Mouse (Mus musculus): ENCODE results near the gene Phlda1. TPM values are rescaled to one million over a fixed set of nuclear protein-coding genes. Genes with fewer than 3 reads are reported as not detected.

Gene Phlda1
- polyA plus RNA-seq (2014; fragmentation: Nextera tagmentation; extraction: Ambion mirVana): 58.0 and 87.7 TPM in 2 replicates

DNA sequence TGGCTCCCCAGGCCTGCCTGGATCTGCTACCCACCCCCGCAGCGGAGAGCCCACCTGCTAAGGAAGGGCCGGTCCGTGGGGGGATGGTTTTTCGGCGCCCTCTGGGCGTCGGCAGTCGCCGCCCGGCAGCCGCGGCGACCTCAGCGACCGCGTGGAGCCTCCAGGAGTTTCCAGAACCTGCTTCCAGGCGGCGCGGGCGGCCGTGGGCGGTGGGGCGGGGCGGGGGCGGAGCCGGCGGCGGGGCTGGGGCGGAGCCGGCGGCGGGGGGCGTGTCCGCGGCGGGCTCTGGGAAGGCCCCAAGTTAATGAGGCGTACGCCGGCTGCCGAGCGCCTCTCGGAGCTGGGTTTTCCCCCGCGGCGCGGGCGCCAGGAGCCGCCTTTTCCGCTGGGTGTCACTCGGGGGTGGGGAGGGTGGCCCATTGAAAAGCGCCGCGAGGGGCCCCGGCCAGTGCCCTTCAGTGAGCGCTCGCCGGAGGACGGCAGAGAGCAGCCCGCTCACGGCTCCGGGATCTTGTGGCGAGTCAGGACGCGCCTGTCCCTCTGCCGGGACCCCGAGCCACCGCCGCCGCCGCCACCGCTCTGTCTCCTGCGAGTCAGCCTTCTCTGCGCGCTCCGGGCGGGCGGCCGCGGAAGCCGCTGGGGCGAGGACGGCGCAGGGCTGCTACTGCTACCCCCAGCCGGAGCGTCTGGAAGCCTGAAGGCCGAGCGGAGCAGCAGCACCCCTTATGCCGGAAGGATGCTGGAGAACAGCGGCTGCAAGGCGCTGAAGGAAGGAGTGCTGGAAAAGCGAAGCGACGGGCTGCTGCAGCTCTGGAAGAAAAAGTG, at the start of gene Phlda1:
TSS of gene Phlda1 (plus strand) at position 186 of the 825 bp plus-strand sequence.
- Histone ChIP-seq H3K4me1 (ENCODE audit: control insufficient read depth, insufficient read depth, low read length) (peaks cover 5% of the 10 kb centered on the region; the same call in 1 of the 2 replicates), H3K9ac (replicated peaks; ENCODE audit: low read depth, low read length) (peak within 1 kb of the TSS; percentile 93), H3K36me3 (ENCODE audit: control insufficient read depth, insufficient read depth, low read length) (no peaks in the 10 kb centered on the region), H3K4me3 (ENCODE audit: low read depth, low read length) (peak within 1 kb of the TSS; percentile 62), H3K9me3 (ENCODE audit: control insufficient read depth, low read length) (no peaks in the 10 kb centered on the region), H3K4me2 (ENCODE audit: low read depth, low read length) (peak within 1 kb of the TSS; percentile 85), H3K27ac (ENCODE audit: low read depth, low read length) (peak within 1 kb of the TSS; percentile 92), H3K27me3 (ENCODE audit: control insufficient read depth, insufficient read depth, low read length) (no peaks in the 10 kb centered on the region)
- WGBS: under 1% methylated on average over 62 of the region's 94 CpGs
- peak; percentile 90 for ATAC-seq (ENCODE audit: low read depth)

GRCm38 (mm10) chr10:111458088-111458487, 48.0 kb upstream of the Phlda1 start:
- Histone ChIP-seq H3K36me3 (ENCODE audit: control insufficient read depth, insufficient read depth, low read length) (no peaks in the 10 kb centered on the region), H3K9ac (replicated peaks; ENCODE audit: low read depth, low read length) (no peak overlapping the region), H3K4me1 (ENCODE audit: control insufficient read depth, insufficient read depth, low read length) (0 out of 2 replicates have a peak, but pooled peaks cover 3% of the 10 kb centered on the region), H3K4me3 (ENCODE audit: low read depth, low read length) (no peak overlapping the region), H3K9me3 (ENCODE audit: control insufficient read depth, low read length) (no peaks in the 10 kb centered on the region), H3K27ac (ENCODE audit: low read depth, low read length) (no peak overlapping the region), H3K27me3 (ENCODE audit: control insufficient read depth, insufficient read depth, low read length) (no peaks in the 10 kb centered on the region), H3K4me2 (ENCODE audit: low read depth, low read length) (no peak overlapping the region)
- 68% methylated on average over 7 of the region's 7 CpGs for WGBS
- no peak for ATAC-seq (ENCODE audit: low read depth)

DNA sequence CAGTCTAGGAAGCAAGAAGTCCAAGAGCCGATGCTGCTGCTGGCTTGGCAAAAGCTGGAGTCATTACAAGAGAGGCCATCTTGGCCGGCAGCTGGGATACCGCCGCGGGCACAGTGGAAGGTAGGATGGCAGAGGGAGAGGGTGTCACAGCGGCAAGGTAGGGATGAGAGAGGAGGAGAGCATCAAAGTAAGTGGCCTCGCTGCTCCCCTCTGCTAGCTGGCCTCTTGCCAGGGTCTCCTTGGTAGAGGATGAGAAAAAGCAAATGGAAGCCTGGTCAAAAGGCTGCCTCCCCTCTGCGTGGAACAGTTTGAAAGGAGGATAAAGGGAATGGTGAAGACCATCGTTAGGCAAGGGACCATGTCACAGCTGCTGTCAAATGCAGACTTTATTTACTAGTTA, 47.0 kb upstream of the Phlda1 start:
- H3K4me3 ChIP-seq (ENCODE audit: low read depth, low read length): no peak overlapping the region
- 50% methylated on average over 9 of the region's 9 CpGs for WGBS
- H3K4me1 ChIP-seq (ENCODE audit: control insufficient read depth, insufficient read depth, low read length): 0 out of 2 replicates have a peak, but pooled peaks cover 3% of the 10 kb centered on the region
- no peak for ATAC-seq (ENCODE audit: low read depth)
- H3K9ac ChIP-seq (replicated peaks; ENCODE audit: low read depth, low read length): no peak overlapping the region
- no peak overlapping the region for H3K4me2 ChIP-seq (ENCODE audit: low read depth, low read length)
- no peaks in the 10 kb centered on the region for H3K36me3 ChIP-seq (ENCODE audit: control insufficient read depth, insufficient read depth, low read length)
- H3K27me3 ChIP-seq (ENCODE audit: control insufficient read depth, insufficient read depth, low read length): no peaks in the 10 kb centered on the region
- H3K27ac ChIP-seq (ENCODE audit: low read depth, low read length): no peak overlapping the region
- H3K9me3 ChIP-seq (ENCODE audit: control insufficient read depth, low read length): no peaks in the 10 kb centered on the region

DNA sequence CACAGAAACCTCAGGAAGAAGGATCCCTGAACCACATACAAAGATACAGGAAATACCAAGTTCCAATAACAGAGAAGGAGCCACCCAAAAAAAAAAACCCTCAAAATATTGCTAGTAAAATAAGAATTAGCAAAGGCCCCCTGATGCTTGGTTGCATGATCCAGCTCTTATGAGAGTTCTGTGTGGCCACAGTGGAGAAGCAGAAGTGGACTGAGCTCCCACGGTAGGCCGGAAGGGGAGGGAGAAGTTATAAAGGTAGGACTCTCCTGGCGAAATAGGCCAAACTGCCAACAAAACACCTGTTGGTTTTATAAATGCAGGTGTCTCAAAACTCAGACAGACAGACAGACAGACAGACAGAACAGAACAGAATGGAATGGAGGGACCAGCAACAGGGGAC, 46.2 kb upstream of the Phlda1 start:
- H3K9ac ChIP-seq (replicated peaks; ENCODE audit: low read depth, low read length): no peak overlapping the region
- H3K4me3 ChIP-seq (ENCODE audit: low read depth, low read length): no peak overlapping the region
- 70% methylated on average over 3 of the region's 3 CpGs for WGBS
- no peak overlapping the region for H3K4me2 ChIP-seq (ENCODE audit: low read depth, low read length)
- H3K27me3 ChIP-seq (ENCODE audit: control insufficient read depth, insufficient read depth, low read length): no peaks in the 10 kb centered on the region
- no peaks in the 10 kb centered on the region for H3K36me3 ChIP-seq (ENCODE audit: control insufficient read depth, insufficient read depth, low read length)
- 0 out of 2 replicates have a peak, but pooled peaks cover 3% of the 10 kb centered on the region for H3K4me1 ChIP-seq (ENCODE audit: control insufficient read depth, insufficient read depth, low read length)
- no peak for ATAC-seq (ENCODE audit: low read depth)
- H3K9me3 ChIP-seq (ENCODE audit: control insufficient read depth, low read length): no peaks in the 10 kb centered on the region
- no peak overlapping the region for H3K27ac ChIP-seq (ENCODE audit: low read depth, low read length)

GRCm38 (mm10) chr10:111460381-111460780, 45.7 kb upstream of the Phlda1 start:
- WGBS: 5% methylated on average over 4 of the region's 4 CpGs
- H3K4me1 ChIP-seq (ENCODE audit: control insufficient read depth, insufficient read depth, low read length): 0 out of 2 replicates have a peak, but pooled peaks cover 3% of the 10 kb centered on the region
- ATAC-seq (ENCODE audit: low read depth): no peak; the same call in 1 of the 2 replicates

GRCm38 (mm10) chr10:111464833-111465232, 41.3 kb upstream of the Phlda1 start:
- Histone ChIP-seq H3K27ac (ENCODE audit: low read depth, low read length) (no peak overlapping the region), H3K4me3 (ENCODE audit: low read depth, low read length) (no peak overlapping the region), H3K4me1 (ENCODE audit: control insufficient read depth, insufficient read depth, low read length) (no peaks in the 10 kb centered on the region), H3K4me2 (ENCODE audit: low read depth, low read length) (no peak overlapping the region), H3K36me3 (ENCODE audit: control insufficient read depth, insufficient read depth, low read length) (no peaks in the 10 kb centered on the region), H3K27me3 (ENCODE audit: control insufficient read depth, insufficient read depth, low read length) (no peaks in the 10 kb centered on the region), H3K9ac (replicated peaks; ENCODE audit: low read depth, low read length) (no peak overlapping the region), H3K9me3 (ENCODE audit: control insufficient read depth, low read length) (no peaks in the 10 kb centered on the region)
- no peak for ATAC-seq (ENCODE audit: low read depth)
- 85% methylated on average over 1 of the region's 1 CpGs for WGBS

More at GRCm38 (mm10) chr10:111460381-111460780, 45.7 kb upstream of the Phlda1 start:
- H3K36me3 ChIP-seq (ENCODE audit: control insufficient read depth, insufficient read depth, low read length): no peaks in the 10 kb centered on the region
- no peaks in the 10 kb centered on the region for H3K27me3 ChIP-seq (ENCODE audit: control insufficient read depth, insufficient read depth, low read length)
- no peak overlapping the region for H3K9ac ChIP-seq (replicated peaks; ENCODE audit: low read depth, low read length)
- H3K4me3 ChIP-seq (ENCODE audit: low read depth, low read length): no peak overlapping the region
- H3K9me3 ChIP-seq (ENCODE audit: control insufficient read depth, low read length): no peaks in the 10 kb centered on the region
- H3K27ac ChIP-seq (ENCODE audit: low read depth, low read length): no peak overlapping the region
- H3K4me2 ChIP-seq (ENCODE audit: low read depth, low read length): no peak overlapping the region

- no peak for ATAC-seq (ENCODE audit: low read depth)
- Histone ChIP-seq H3K27me3 (ENCODE audit: control insufficient read depth, insufficient read depth, low read length) (no peaks in the 10 kb centered on the region), H3K9me3 (ENCODE audit: control insufficient read depth, low read length) (no peaks in the 10 kb centered on the region), H3K9ac (replicated peaks; ENCODE audit: low read depth, low read length) (no peak overlapping the region), H3K27ac (ENCODE audit: low read depth, low read length) (no peak overlapping the region), H3K4me2 (ENCODE audit: low read depth, low read length) (no peak overlapping the region), H3K4me1 (ENCODE audit: control insufficient read depth, insufficient read depth, low read length) (no peaks in the 10 kb centered on the region), H3K36me3 (ENCODE audit: control insufficient read depth, insufficient read depth, low read length) (no peaks in the 10 kb centered on the region), H3K4me3 (ENCODE audit: low read depth, low read length) (no peak overlapping the region)
- 43% methylated on average over 2 of the region's 2 CpGs for WGBS
Measured at GRCm38 (mm10) chr10:111465409-111465808, 40.7 kb upstream of the Phlda1 start.

DNA sequence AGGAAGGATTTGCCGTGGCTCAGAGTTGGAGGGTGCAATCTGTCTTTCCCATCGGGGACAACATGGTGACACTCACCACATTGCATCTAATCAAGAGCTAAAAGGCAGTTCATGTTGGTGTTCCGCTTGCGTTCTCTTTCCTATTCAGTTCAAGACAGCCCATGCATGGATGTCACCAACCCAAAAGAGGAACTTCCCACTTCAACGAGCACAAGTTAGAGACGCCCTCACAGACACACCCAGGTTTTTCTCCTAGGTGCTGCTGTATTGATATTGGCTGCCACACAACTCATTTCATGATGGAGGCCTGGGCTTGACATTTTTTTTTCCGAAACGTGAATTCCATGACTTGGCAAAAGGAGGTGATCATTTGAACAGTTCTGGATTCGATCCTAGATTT, 34.9 kb upstream of the Phlda1 start:
- H3K4me1 ChIP-seq (ENCODE audit: control insufficient read depth, insufficient read depth, low read length): peaks cover 5% of the 10 kb centered on the region
- no peak overlapping the region for H3K27ac ChIP-seq (ENCODE audit: low read depth, low read length)
- H3K9me3 ChIP-seq (ENCODE audit: control insufficient read depth, low read length): no peaks in the 10 kb centered on the region
- H3K36me3 ChIP-seq (ENCODE audit: control insufficient read depth, insufficient read depth, low read length): no peaks in the 10 kb centered on the region
- no peak overlapping the region for H3K4me2 ChIP-seq (ENCODE audit: low read depth, low read length)
- no peak overlapping the region for H3K9ac ChIP-seq (replicated peaks; ENCODE audit: low read depth, low read length)
- ATAC-seq (ENCODE audit: low read depth): no peak
- H3K4me3 ChIP-seq (ENCODE audit: low read depth, low read length): no peak overlapping the region
- 82% methylated on average over 9 of the region's 9 CpGs for WGBS
- no peaks in the 10 kb centered on the region for H3K27me3 ChIP-seq (ENCODE audit: control insufficient read depth, insufficient read depth, low read length)

Data from neural tube, embryonic 14.5 days (tissue).